Mouse (Mus musculus): ENCODE results near the gene Mfsd11.

- TF ChIP-seq FLI1 (IDR thresholded peaks at IDR 0.05; ENCODE audit: low read length), result no peak
- TF ChIP-seq GATA1 (IDR thresholded peaks at IDR 0.05; ENCODE audit: borderline replicate concordance, low read length), result no peak
These were observed 30.2 kb downstream of the Mfsd11 start for GRCm38 (mm10) chr11:116882446-116882845.
